Mouse (Mus musculus) kidney, postnatal 4 days (tissue): Measurements from ENCODE around the gene Krtap17-1.

ENCODE experiments used
- DNase-seq, 2 experiments: peaks; one replicate each; pipeline ENCODE4 v3.0.0; 2021; ENCODE audit warnings: mixed read lengths in 2 of 2

Krtap17-1 gene

DNA sequence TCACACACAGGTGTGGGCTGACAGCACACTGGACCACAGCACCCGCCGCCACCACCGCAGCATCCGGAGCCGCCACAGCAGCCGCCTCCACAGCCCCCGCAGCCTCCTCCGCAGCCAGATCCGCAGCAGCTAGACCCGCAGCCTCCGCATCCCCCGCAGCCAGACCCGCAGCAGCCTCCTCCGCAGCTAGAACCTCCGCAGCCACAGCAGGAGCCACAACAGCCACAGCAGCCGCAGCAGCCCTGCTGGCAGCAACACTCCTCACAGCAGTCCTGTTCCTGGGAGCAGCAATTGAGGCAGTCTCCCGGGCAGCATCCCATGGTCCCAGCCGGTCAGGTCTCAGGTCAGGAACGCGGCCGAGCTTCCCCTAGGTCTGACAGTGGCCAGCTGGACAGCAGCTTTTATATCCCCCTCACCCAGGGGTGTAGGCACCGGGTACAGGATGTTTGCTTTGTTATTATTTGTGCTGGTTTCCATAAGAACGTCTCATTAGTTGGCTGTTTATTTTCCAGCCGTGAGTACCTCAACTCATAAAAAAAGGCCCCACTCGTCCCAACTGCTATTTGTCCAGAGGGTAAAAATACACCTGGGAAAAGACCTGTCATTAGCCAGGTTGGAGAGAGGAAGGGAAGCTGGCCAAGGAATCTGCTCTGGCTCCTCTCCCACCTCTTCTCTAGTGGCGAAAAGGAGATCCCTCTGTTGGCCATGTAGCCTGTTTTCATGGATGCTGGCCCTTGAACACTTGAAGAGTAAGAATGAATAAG, at the start of gene Krtap17-1:
Gene Krtap17-1, minus strand, starts transcription at position 375 of the 764 bp plus-strand sequence.
- DNase-seq = peak; percentile 10 to 21

DNA sequence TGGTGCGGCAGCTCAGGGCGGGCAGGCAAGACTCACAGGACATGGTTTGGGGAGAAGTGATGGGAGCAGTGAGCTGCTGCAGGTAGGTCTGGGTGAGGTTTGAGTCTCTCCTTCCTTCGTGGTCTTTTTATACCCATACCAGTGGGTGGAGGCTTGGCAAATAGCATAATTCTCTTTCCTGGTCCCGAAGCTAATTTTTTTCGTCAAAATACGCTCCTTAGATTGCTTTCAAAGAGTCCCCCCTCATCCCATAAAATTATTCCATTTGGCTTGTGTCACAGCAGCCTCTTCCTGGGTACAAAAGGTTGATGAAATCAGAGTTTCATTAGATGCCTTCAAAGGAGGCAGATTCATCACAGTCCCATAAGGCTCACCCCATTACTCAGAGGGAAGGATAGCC, 47.7 kb upstream of the Krtap17-1 start, which contains the start of gene Krt34:
Gene Krt34, minus strand, starts transcription at position 101 of the 400 bp plus-strand sequence.
- DNase-seq = no peak

GRCm38 (mm10) chr11:100029768-100030167, 36.0 kb upstream of the Krtap17-1 start, which contains the start of gene Krt33b:
Krt33b (minus strand) TSS chr11:100029868.
- DNase-seq = no peak

- no peak for DNase-seq
Observed at GRCm38 (mm10) chr11:100021438-100021837, 27.6 kb upstream of the Krtap17-1 start.

- no peak for DNase-seq
Observed at GRCm38 (mm10) chr11:100019466-100019865, 25.7 kb upstream of the Krtap17-1 start.

- DNase-seq = no peak
Observed at GRCm38 (mm10) chr11:100016112-100016511, 22.3 kb upstream of the Krtap17-1 start, which contains the start of gene Krt33a. Krt33a (minus strand) TSS chr11:100016212.

- DNase-seq = no peak
Observed at GRCm38 (mm10) chr11:100013691-100014171, 19.9 kb upstream of the Krtap17-1 start.

- no peak for DNase-seq
Observed at GRCm38 (mm10) chr11:100010682-100011081, 16.9 kb upstream of the Krtap17-1 start.

DNA sequence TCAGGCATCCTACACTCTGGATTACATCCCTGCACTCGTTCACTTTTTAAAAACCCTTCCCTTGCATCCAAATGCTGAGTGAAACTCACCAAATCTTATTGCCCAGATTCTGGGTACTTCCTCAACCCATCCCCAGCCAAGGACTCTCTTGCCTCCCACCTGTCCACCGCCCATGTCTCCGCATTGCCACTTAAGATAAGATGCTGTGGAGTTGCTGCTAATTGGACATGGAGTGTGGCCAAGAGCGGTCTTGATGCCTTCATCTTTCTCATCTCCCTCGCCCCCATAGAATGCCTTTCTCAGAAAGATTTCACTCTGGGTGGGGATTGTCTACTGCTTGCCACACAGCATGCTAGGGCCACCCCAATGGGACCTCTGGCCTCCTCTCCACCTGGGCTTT, 14.5 kb upstream of the Krtap17-1 start:
- no peak for DNase-seq

- DNase-seq = peak in 1 of 2 experiments; percentile 12
Observed at GRCm38 (mm10) chr11:100006624-100007023, 12.8 kb upstream of the Krtap17-1 start.

GRCm38 (mm10) chr11:100005905-100006304, 12.1 kb upstream of the Krtap17-1 start:
- no peak for DNase-seq

- peak; percentile 70 to 71 for DNase-seq
Observed at GRCm38 (mm10) chr11:100004846-100005245, 11.1 kb upstream of the Krtap17-1 start.

DNA sequence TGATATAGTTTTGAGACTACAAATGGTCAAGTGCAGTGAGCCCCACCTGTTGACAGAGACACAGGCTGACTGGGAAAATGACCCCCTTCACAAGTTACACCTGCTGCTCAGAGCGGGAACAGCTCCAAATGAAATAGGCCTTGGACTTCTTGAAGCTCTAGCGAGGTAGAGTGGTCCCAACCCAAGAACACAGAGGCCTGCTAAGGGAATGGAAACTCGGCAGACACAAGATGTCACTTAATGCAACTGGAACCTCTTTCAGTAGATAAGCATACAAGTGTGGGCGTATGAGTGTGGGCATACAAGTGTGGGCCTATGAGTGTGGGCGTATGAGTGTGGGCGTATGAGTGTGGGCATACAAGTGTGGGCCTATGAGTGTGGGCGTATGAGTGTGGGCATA, 5.3 kb upstream of the Krtap17-1 start:
- DNase-seq = no peak

- no peak for DNase-seq
Observed at GRCm38 (mm10) chr11:99994384-99994661, 529 bp upstream of the Krtap17-1 start.

DNA sequence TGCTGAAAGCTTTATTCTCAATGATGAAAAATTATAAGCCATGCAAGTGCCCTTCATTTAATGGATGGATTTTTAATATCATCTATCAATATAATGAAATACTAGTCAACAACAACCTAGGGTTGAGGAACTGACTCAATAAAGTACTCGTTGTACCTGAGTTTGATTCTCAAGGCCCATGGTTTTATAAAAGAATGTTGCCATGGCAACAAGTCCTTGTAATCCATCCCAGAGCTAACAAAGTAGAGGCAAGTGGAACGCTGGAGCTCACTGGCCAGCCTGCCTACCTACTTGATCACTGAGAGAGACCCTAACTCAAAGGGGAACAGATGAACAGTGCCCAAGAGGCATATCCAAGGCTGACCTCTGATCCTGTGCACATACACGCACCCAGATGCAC, 3.2 kb downstream of the Krtap17-1 start:
- DNase-seq = no peak

DNA sequence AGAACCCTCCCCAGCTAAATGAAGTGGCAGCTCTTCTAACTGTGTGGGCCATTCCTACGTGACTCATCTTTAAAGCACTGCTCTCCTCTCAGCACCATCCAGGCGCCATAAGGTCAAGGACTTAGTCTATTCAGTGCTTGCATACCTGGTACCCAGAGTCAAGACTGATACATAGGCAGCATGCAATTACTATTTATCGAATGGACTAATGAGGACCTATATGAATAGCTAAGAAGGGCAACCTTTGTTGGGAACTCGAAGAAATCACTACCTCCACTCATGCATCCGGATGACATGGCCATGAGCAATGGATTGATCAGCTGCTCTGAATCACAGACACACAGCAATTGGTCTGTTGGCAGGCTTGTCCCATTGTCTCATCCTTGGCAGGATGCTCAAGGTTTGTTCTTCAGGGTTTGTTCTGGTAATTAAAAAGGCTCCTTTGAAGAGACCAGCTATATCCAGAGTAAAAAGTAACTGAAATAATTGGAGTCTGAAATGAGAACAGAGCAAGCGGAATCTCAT, 3.9 kb downstream of the Krtap17-1 start:
- DNase-seq = no peak

GRCm38 (mm10) chr11:99988530-99988929, 5.3 kb downstream of the Krtap17-1 start:
- no peak for DNase-seq

GRCm38 (mm10) chr11:99986180-99986647, 7.6 kb downstream of the Krtap17-1 start, which contains the start of gene Krtap16-1:
Krtap16-1 (minus strand) TSS chr11:99986597.
- DNase-seq = no peak

DNA sequence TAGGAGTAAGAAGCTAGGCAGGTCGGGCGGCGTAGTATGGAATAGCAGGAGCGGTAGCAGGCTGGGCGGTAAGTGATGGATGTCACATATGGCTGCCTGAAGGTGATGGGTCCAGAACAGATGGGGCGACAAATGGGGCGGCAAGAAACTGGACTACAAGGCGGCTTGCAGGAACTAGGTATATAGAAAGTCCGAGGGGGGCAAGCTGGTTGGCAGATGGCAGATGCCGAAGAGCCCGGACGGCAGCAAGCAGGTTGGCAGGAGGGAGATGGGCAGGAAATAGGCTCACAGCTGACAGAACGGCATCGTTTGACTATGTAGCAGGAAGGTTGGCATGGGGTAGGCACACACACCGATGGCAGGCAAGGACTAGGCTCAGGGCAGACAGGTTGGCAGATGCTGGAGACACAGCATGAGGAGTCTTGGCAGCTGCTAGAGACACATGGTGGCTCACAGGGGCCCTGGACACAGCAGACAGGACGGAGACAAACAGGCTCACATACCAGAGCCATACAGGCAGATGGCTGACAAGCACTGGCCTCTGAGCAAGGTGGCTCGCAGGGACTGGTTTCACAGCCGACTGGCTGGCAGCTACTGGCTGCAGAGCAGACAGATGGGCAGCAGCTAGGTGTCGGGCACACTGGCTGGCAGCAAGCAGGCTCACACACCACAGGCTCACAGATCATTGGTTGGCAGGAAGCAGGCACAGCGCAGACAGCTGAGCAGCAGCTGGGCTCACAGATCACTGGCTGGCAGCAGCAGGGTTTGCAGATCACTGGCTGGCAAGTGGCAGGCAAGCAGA, 8.3 kb downstream of the Krtap17-1 start:
- DNase-seq = peak; percentile 27 to 46

DNA sequence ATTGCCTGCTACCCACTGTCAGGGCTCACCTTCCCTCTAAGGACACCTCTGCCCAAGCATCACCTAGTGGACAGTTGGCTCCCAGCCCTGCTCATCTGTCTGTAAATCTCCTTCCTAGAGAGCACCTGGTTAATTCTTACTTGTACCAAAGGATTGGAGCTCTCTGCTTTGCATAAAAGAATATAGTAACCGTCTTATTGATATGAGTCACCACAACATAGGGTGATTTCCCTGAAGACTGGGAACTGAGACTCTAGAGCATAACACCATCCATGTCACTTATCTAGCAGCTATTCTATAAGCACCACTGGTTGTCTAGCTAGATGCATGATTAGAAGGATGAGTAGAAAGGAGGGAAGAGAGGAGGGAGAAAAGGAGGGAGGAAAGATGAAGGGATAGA, 10.4 kb downstream of the Krtap17-1 start:
- no peak for DNase-seq

GRCm38 (mm10) chr11:99982731-99983130, 11.1 kb downstream of the Krtap17-1 start:
- no peak for DNase-seq

GRCm38 (mm10) chr11:99978953-99979352, 14.8 kb downstream of the Krtap17-1 start, which contains the start of gene Krtap29-1:
Krtap29-1 (minus strand) TSS chr11:99979053.
- DNase-seq = no peak

DNA sequence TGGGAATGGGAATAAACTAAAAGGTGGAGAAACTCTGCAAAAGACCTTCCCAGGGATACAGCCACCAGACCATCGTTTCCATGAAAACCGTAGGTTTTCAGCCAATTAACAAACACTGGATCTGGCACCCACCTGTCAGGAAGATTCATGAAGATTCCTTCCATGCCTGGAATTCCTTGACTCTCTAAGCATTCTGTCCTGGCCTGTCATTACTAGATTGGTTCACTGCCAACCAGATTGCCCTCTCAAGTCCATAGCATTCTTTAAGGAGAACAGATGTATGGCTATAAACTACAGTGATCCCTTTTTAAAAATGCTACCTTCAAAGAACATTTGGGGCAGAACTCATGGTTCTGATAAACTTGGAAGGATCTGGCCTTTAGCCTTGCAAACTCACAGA, 27.8 kb downstream of the Krtap17-1 start:
- DNase-seq = no peak
